Mouse (Mus musculus) adrenal gland, postnatal 36 days (tissue): ENCODE measurements around the gene Chrna1. TPM values are rescaled to one million over a fixed set of nuclear protein-coding genes. Genes with fewer than 3 reads are reported as not detected.

Experiments used
- DNase-seq, 2 experiments: peaks; one replicate each; pipeline ENCODE4 v3.0.0; 2021; ENCODE audit warnings: mixed read lengths in 1 of 2
- total RNA-seq, 2 experiments: library from RNA; stranded (reverse); gene quantifications; 2 replicates each; pipeline ENCODE4 v1.2.3; 2021

Gene Chrna1
- total RNA-seq, 2 experiments from 2014 or later = not detected

- DNase-seq = no peak
Measured at GRCm38 (mm10) chr2:73518311-73518710, 61.8 kb downstream of the Chrna1 start.

GRCm38 (mm10) chr2:73514178-73514577, 66.0 kb downstream of the Chrna1 start:
- no peak for DNase-seq

Other genes with a start within 250 kb of the Chrna1 start
- gene Gpr155, start 193.8 kb downstream of the Chrna1 start, total RNA-seq = 1 to 10 TPM; 5.3 to 6.0 TPM
- 10 to 100 TPM; 13.3 to 19.6 TPM for gene Wipf1, start 50.6 kb downstream of the Chrna1 start, total RNA-seq
- gene Chn1, start 195.0 kb upstream of the Chrna1 start, total RNA-seq = 10 to 100 TPM; 12.5 to 14.3 TPM